Mouse (Mus musculus) monocyte, adult 5-6 weeks (primary cell): ENCODE measurements around the gene Strip1. TPM values are rescaled to one million over a fixed set of nuclear protein-coding genes. Genes with fewer than 3 reads are reported as not detected.

Experiments
- ATAC-seq: fragments of 153-309, 156-312 bp; replicated peaks from 2 replicates; pipeline ENCODE4 v1.8.0; 2017; ENCODE audit warnings: mild to moderate bottlenecking; ENCODE audit not compliant: low TSS enrichment, insufficient number of reproducible peaks, severe bottlenecking, poor library complexity, low FRiP score
- total RNA-seq: library from RNA; stranded (forward); fragments of 200-1000, 200-491, 200-594 nt; gene quantifications from 3 replicates; pipeline ENCODE4 v1.2.3, GENCODE M21; 2017

Strip1 gene
- total RNA-seq, 1 experiment from 2014 or later: 43.4 TPM

DNA sequence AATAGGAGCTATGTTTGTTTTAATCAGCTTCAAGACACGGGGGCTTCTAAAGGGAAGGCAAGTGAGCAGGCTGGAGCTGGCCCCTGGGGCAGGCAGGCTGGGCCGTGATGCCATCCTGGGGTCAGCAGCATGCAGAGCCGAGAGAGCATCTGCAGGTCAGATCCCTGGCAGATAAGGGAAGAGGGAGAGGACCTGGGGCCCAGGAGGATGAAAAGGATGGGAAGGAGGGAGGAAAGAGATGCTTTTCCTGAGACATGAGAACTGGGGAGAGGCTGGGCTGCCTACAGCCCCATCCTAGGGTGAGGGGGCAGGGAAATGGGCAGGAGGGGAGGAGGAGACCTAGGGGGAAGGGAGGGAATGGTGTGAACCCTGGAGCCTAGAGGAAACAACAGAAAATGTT, 66.2 kb downstream of the Strip1 start:
- ATAC-seq: no peak

GRCm38 (mm10) chr3:107563880-107564279, 67.6 kb downstream of the Strip1 start:
- no peak for ATAC-seq

DNA sequence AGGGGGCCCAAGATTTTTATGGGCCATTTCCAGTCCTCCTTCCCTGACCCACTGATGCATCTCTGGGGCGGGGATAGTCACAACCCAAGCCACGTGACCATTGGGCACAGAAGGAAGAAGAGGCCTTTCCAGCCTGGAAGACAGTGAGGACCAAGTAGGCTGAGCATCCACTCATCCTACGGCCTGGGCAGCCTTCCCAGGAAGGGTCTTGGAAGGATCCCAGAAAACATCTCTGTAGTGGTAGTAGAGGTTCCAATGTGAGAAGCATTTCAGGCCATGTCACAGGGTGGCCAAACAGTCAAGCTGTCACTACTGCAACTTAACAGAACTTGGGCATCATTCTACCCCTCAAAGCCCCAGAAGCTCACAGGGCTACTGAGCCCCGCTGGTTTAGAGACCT, 68.9 kb downstream of the Strip1 start:
- no peak for ATAC-seq

Other genes with a start within 250 kb of the Strip1 start
- gene Kcnc4, start 172.1 kb downstream of the Strip1 start, total RNA-seq: not detected in 3 replicates
- gene Slc6a17, start 113.7 kb downstream of the Strip1 start, total RNA-seq: not detected in 3 replicates
- gene Ubl4b, start 76.6 kb downstream of the Strip1 start, total RNA-seq: not detected in 3 replicates
- gene Alx3, start 36.7 kb downstream of the Strip1 start, total RNA-seq: not detected in 3 replicates
- not detected in 3 replicates for gene Gm10961, start 372 bp downstream of the Strip1 start, total RNA-seq
- 42.0 to 72.7 TPM (median 53.6 TPM) in 3 replicates for gene Ahcyl1, start 64.9 kb upstream of the Strip1 start, total RNA-seq
- gene Csf1, start 128.8 kb upstream of the Strip1 start, total RNA-seq: 18.1 to 110 TPM (median 76.3 TPM) in 3 replicates
- not detected in 3 replicates for gene Eps8l3, start 245.5 kb upstream of the Strip1 start, total RNA-seq